8 mouse cellular contexts compared by ENCODE assay signal in the genomic region with DNA sequence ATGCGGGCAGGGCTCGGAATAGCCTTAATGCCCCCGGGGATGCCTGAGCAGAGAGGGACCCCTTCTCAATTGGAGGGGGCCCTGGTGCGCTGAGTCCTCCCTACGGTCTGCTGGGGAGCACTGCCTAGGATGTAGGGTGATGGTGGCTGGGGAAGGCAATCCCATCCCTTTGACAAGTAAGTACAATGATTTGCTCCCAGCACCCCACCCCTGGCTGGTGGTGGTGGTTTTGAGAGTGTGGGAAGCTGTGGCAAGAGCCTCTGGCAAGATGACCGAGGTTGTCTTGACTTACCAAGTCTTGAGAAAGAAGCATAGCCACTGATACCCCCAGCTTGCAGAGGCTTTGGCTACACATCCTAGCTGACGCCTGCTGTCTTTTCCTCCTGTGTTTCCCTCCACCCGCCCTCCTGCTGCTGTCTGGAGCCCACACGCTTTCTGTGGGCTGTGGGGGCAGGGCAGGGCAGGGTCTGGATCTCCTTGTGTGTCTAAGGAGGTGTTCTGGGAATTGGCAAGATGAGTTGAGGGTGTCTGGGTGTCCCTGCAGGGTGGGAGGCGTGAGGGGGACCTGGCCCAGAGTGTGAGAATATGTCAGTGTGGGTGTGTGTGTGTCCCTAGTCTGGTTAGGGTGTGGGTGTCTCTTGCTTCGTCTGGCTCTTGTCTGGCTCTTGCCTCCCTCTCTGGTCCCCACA. TPM values are rescaled to one million over a fixed set of nuclear protein-coding genes. Genes with fewer than 3 reads are reported as not detected.
DNase-seq lines count a peak whose midpoint lies in the region; ATAC-seq and TF ChIP-seq lines count a peak whose summit lies in the region.

No protein-coding gene starts in this region.

- no peaks in the 10 kb centered on the region for H3K36me3 ChIP-seq in heart, adult 2 months (ENCODE audit: control insufficient read depth, insufficient read depth, low read length)
- H3K36me3 ChIP-seq in heart, postnatal 0 days (replicated peaks; ENCODE audit: control insufficient read depth, insufficient read depth, low read length) = no peaks in the 10 kb centered on the region
- no peaks in the 10 kb centered on the region for H3K36me3 ChIP-seq in lung, embryonic 16.5 days (ENCODE audit: control insufficient read depth, insufficient read depth, low read length)

- H3K4me3 ChIP-seq in heart, adult 2 months = no peak overlapping the region
- H3K4me3 ChIP-seq in heart, postnatal 0 days (ENCODE audit: low read depth, low read length) = peak overlapping the region; percentile 87
- peak overlapping the region; percentile 72 for H3K4me3 ChIP-seq in lung, embryonic 16.5 days (ENCODE audit: low read length)

- H3K4me2 ChIP-seq in heart, postnatal 0 days (ENCODE audit: low read depth, low read length) = peak overlapping the region; percentile 82
- peak overlapping the region; percentile 83 for H3K4me2 ChIP-seq in lung, embryonic 16.5 days (ENCODE audit: low read depth, low read length)

- no peak for TF ChIP-seq CTCF in heart, adult 2 months (IDR thresholded peaks at IDR 0.05)
- no peak for TF ChIP-seq CTCF in heart, postnatal 0 days (IDR thresholded peaks at IDR 0.05; ENCODE audit: low read depth)

- no peak for TF ChIP-seq EP300 in heart, adult 2 months (IDR thresholded peaks at IDR 0.05; ENCODE audit: insufficient read depth, low read depth, low read length)
- no peak for TF ChIP-seq EP300 in heart, postnatal 0 days (IDR thresholded peaks at IDR 0.05; ENCODE audit: low read depth)

- peak; percentile 45 to 49 for DNase-seq in heart, adult 2 months
- DNase-seq in heart, postnatal 25 days (ENCODE audit: low spot score) = no peak
- DNase-seq in 3T3-L1 (ENCODE audit: low read depth, low spot score) = peak; percentile 56
- DNase-seq in adipocyte (ENCODE audit: low spot score) = peak; percentile 70
- DNase-seq in heart, postnatal 0 days (ENCODE audit: low spot score) = peak; percentile 37
- DNase-seq in yolk sac, embryonic 10.5 days (ENCODE audit: low spot score) = peak; percentile 32

- no peaks in the 10 kb centered on the region for H3K9me3 ChIP-seq in heart, postnatal 0 days (replicated peaks; ENCODE audit: control insufficient read depth, low read length)
- no peaks in the 10 kb centered on the region for H3K9me3 ChIP-seq in lung, embryonic 16.5 days (ENCODE audit: control insufficient read depth, low read length)

- WGBS in heart, adult 2 months = 41% methylated on average over 11 of the region's 11 CpGs
- WGBS in heart, postnatal 0 days = 38% methylated on average over 11 of the region's 11 CpGs
- WGBS in lung, embryonic 16.5 days = 38% methylated on average over 10 of the region's 11 CpGs

- no peak for TF ChIP-seq POLR2A in heart, adult 2 months (IDR thresholded peaks at IDR 0.05; ENCODE audit: insufficient read depth, low read depth, low read length)

- no peak for ATAC-seq in heart, postnatal 0 days (ENCODE audit: insufficient read depth, low read depth)
- ATAC-seq in lung, embryonic 16.5 days (ENCODE audit: low read depth) = no peak
- no peak for ATAC-seq in erythroblast, adult 5-6 weeks (replicated peaks; ENCODE audit: low FRiP score, poor library complexity, severe bottlenecking)

- H3K79me2 ChIP-seq in heart, adult 2 months (replicated peaks; ENCODE audit: control insufficient read depth, insufficient read depth, low read length) = peaks cover 1% of the 10 kb centered on the region; the same call in 1 of the 2 replicates

- peak overlapping the region; percentile 98; the same call in 1 of the 2 replicates for H3K27ac ChIP-seq in heart, adult 2 months
- peak overlapping the region; percentile 100 for H3K27ac ChIP-seq in heart, postnatal 0 days (ENCODE audit: low read depth)
- peak overlapping the region; percentile 98 for H3K27ac ChIP-seq in lung, embryonic 16.5 days (ENCODE audit: low read length)

- peak overlapping the region; percentile 43 for H3K9ac ChIP-seq in heart, adult 2 months (ENCODE audit: low read depth, low read length)
- peak overlapping the region; percentile 83; the same call in 1 of the 2 replicates for H3K9ac ChIP-seq in heart, postnatal 0 days (replicated peaks; ENCODE audit: low read depth, low read length)
- peak overlapping the region; percentile 69 for H3K9ac ChIP-seq in lung, embryonic 16.5 days (ENCODE audit: low read length)

- intact Hi-C loops in heart, adult 2 months (cut with DNase I) = no loop called here
- intact Hi-C loops in heart, postnatal 25 days (cut with DNase I) = no loop called here

- peaks cover 44% of the 10 kb centered on the region for H3K4me1 ChIP-seq in heart, adult 2 months (ENCODE audit: control insufficient read depth, insufficient read depth, low read length)
- peaks cover 67% of the 10 kb centered on the region for H3K4me1 ChIP-seq in heart, postnatal 0 days (ENCODE audit: control insufficient read depth, insufficient read depth)
- H3K4me1 ChIP-seq in lung, embryonic 16.5 days (replicated peaks; ENCODE audit: control insufficient read depth, insufficient read depth, low read length) = peaks cover 79% of the 10 kb centered on the region

- no peaks in the 10 kb centered on the region for H3K27me3 ChIP-seq in heart, adult 2 months (ENCODE audit: control insufficient read depth, insufficient read depth, low read length)
- H3K27me3 ChIP-seq in heart, postnatal 0 days (ENCODE audit: control insufficient read depth, insufficient read depth, low read length) = no peaks in the 10 kb centered on the region
- no peaks in the 10 kb centered on the region for H3K27me3 ChIP-seq in lung, embryonic 16.5 days (ENCODE audit: control insufficient read depth, insufficient read depth, low read depth, low read length)

RNA-seq across cellular contexts. Expression of a gene that starts 12.5 kb away (rescaled TPM):
- total RNA-seq in heart, adult 2 months (2021) = 10 to 100 TPM; 10.1 to 12.8 TPM
- polyA plus RNA-seq in heart, adult 2 months (2012; rRNA removed) = 7.1 and 10.9 TPM in 2 replicates
- 10 to 100 TPM; 11.8 TPM for total RNA-seq in heart, postnatal 25 days (2021)
- total RNA-seq in heart, postnatal 0 days (2014; rRNA removed; ENCODE audit: low replicate concordance) = 24.0 and 36.2 TPM in 2 replicates
- polyA plus RNA-seq in heart, postnatal 0 days (2015; fragmentation: Nextera tagmentation; extraction: Ambion mirVana) = 14.7 and 15.8 TPM in 2 replicates
- 35.4 and 37.2 TPM in 2 replicates for polyA plus RNA-seq in lung, embryonic 16.5 days (2015; fragmentation: Nextera tagmentation; extraction: Ambion mirVana)
- 13.1 and 13.2 TPM in 2 replicates for total RNA-seq in erythroblast, adult 5-6 weeks (2015; ENCODE audit: low replicate concordance)
- total RNA-seq in erythroblast, adult 5-6 weeks (2017; ENCODE audit: low replicate concordance) = 2.8 TPM in 2 replicates

RNA-seq across cellular contexts. Expression of a gene that starts 32.5 kb away (rescaled TPM):
- total RNA-seq in heart, adult 2 months (2021) = under 1 TPM; 0.13 to 0.32 TPM
- 0.14 and 0.26 TPM in 2 replicates for polyA plus RNA-seq in heart, adult 2 months (2012; rRNA removed)
- total RNA-seq in heart, postnatal 25 days (2021) = under 1 TPM; 0.28 to 0.52 TPM
- total RNA-seq in heart, postnatal 0 days (2014; rRNA removed; ENCODE audit: low replicate concordance) = 1.4 and 2.2 TPM in 2 replicates
- polyA plus RNA-seq in heart, postnatal 0 days (2015; fragmentation: Nextera tagmentation; extraction: Ambion mirVana) = 4.2 and 4.5 TPM in 2 replicates
- 34.0 and 38.3 TPM in 2 replicates for polyA plus RNA-seq in lung, embryonic 16.5 days (2015; fragmentation: Nextera tagmentation; extraction: Ambion mirVana)
- 20.0 and 20.1 TPM in 2 replicates for total RNA-seq in erythroblast, adult 5-6 weeks (2015; ENCODE audit: low replicate concordance)
- 46.7 and 54.2 TPM in 2 replicates for total RNA-seq in erythroblast, adult 5-6 weeks (2017; ENCODE audit: low replicate concordance)

RNA-seq across cellular contexts. Expression of a gene that starts 42.7 kb away (rescaled TPM):
- total RNA-seq in heart, adult 2 months (2021) = under 1 TPM; 0.27 to 0.31 TPM
- polyA plus RNA-seq in heart, adult 2 months (2012; rRNA removed) = 0.94 and 1.6 TPM in 2 replicates
- total RNA-seq in heart, postnatal 25 days (2021) = 1 to 10 TPM in 1 of 2 experiments, under 1 TPM in 1; 0.52 to 1.1 TPM
- 4.2 and 14.7 TPM in 2 replicates for total RNA-seq in heart, postnatal 0 days (2014; rRNA removed; ENCODE audit: low replicate concordance)
- 5.8 and 6.3 TPM in 2 replicates for polyA plus RNA-seq in heart, postnatal 0 days (2015; fragmentation: Nextera tagmentation; extraction: Ambion mirVana)
- 0.31 TPM in 1 of 2 replicates, not detected in the other for polyA plus RNA-seq in lung, embryonic 16.5 days (2015; fragmentation: Nextera tagmentation; extraction: Ambion mirVana)
- not detected in 2 replicates for total RNA-seq in erythroblast, adult 5-6 weeks (2015; ENCODE audit: low replicate concordance)
- total RNA-seq in erythroblast, adult 5-6 weeks (2017; ENCODE audit: low replicate concordance) = not detected in 2 replicates
